Mouse (Mus musculus): ENCODE measurements at regions not wholly inside any gene's neighbourhood (a gene's known extent, or its start where the extent isn't known, plus 50 kb on each side); places are given as distances from the start of the nearest gene placed in this dataset.

DNA sequence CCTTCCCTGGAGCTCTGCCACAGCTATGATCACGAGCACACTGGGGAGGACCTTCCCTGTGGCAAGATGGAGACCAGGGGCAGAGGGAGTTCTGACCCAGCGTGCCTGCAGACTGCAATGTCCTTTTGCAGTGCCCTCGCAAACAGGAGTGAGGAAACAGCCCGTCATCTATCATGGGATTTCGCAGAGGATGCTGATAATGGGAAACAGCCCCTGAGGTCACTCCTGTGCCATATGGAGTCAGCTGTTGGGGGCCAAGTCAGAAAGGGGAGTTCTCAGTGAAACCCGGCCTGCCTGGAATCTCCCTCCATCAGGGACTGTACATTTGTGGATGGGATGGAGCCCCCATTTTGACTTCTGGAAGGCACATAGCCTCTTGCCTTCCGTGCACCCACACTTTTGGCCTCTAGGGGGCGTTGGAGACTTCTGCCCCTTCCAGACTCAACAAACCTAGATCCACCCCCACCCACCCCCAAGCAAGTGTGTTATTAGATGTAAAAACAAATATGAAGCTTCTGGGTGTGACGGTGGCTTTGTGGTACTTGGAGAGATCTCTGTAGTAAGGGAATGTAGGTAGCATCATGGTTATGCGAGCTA lies 98.1 kb downstream of the Kdr start:
- no peak for DNase-seq (ENCODE audit: low read depth, low spot score)

DNA sequence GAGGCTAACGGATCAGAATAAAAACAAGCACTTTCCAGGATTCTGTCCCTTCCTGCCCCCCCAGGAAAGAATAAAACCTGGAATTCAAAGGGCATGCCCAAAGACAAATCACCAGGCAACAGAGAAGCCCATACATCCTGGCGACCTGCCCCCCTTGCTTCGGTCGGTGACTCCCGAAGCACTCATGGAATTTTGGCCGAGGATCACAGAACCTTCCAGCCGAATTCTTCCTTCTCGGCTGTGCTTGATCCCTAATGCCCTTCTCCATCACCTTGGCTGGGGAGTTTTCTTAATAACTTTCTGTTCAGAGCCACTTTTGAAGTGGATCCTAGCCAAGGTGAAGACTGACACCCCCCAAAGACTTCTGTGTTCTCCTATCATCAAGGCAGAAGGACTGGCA lies 99.9 kb downstream of the Kdr start:
- no peak for DNase-seq (ENCODE audit: low read depth, low spot score)

DNA sequence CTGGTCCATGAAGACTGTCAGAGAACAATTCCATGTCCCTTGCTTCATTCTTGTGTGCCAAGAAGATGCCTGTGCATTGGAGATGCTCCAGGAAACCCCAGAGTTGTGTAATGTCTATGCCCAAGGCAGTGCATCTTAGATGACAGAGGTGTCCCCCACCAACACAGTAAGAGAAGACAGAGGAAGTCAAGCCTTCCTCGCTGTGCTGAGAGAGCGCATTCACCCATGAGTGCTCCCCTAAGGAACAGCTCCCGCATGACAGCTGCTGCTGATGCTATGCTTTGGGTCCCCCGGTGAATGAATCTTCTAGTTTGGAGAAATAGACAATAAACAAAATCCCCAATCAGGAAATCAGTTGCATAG lies 100.7 kb downstream of the Kdr start:
- no peak for DNase-seq (ENCODE audit: low read depth, low spot score)

DNA sequence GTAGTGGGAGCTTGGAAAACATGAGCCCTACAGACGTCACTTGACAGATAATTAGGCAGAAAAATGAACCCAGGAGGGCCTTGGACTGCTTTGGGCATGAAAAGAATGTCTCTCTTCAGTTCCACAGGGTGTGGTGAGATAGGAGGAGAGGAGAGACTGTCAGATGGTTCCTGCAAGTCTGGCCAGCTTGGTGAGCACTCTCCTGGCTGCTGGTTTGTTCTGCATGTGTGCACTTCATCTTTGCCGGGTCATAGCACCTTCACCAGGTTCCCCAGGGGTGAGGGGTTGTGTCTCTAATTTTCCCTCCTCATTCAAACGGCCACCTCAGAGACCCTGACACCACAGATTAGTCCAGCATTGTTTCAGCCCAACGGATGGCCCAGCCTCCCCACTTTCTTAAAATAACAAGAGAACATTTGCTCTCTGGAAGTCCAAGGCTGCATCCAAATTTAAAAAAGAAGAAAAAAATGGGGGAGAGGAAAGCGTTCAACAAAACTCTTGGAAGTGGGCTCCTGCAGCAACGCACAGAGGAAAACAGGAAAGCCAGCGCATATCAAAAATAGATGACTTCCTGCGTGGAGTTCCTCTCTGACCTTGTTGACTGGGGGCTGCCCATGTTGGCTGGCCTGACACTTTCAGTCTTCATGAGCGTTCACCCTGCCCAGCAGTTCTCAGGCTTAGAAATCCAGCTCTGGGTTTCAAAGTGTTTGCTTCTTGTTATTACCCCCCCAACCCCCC lies 101.2 kb downstream of the Kdr start:
- DNase-seq (ENCODE audit: low read depth, low spot score) = no peak

DNA sequence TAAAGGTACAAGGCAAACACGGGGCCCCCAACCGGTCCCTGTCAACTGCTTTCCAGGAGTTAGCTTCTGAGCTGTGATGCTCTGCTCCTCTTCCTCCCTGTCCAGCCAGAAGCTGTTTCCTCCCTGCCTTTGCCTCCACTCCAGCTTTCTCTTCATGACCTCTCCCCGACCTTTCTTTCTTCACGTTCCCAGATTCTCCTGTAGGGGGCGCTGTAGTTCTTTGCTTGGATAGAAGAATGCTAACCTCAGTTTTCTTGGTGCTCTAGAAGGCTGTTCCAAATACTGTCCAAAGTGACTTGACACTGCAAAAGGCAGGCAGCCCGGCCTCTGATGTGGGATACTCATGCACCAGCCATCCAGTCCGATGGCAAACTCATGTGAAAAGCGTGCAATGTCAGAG lies 107.1 kb downstream of the Kdr start:
- DNase-seq (ENCODE audit: low read depth, low spot score) = peak; percentile 23

DNA sequence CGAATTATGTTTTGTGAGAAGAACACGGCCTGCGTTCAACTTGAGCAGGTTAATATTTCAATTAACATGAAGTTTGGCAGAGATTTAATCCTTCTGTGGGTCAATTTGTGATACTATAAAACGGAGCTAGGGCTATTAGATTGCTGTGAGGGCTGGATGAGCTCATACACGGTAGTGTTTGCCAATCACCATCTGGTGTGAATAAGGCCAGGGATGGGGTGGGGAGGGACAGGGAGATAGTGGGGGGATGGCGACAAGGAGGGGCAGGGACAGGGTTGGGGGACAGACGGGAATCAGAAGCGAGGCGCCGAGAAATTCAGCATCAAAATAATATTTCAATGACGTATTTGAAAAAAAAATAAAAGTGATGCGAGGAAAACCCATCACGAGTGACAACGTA lies 107.6 kb downstream of the Kdr start:
- no peak for DNase-seq (ENCODE audit: low read depth, low spot score)

DNA sequence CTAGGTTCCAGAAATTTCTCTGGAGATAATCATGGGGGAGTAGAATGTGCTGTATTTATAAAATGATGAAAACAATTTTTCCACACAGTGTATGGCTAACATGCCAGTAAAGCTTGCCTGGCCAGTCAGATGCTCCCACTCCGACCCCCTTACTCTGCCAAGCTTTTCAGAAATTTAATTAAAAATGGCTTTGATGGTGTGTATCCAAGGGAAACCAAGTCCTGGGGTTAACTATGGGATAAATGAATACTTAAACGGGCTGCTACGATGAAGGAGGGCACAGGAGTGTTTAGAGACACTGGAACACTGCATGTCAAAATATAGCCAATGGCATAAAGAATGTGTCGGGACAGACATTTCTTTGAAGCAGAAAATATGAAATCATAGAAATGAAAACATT lies 108.7 kb downstream of the Kdr start:
- DNase-seq (ENCODE audit: low read depth, low spot score) = no peak

DNA sequence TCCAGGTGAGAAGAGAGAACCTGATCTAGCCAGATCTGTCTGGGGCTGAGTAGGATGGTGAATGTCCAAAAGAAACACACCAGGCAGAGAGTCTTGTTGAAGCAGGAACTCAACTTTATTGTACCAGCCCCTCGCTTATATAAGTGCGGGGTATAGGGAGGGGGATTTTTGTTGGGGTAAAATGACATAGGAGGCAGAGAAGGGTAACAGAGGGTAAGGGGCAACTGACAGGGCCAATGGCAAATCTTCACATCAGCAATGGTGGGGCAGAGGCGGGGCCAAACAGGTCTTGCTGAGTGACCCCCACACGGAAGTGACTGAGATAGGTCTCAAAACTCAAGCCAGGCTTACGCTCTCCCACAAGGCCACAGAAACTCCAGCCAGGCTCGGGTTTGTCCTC lies 113.2 kb downstream of the Kdr start:
- no peak for DNase-seq (ENCODE audit: low read depth, low spot score)

DNA sequence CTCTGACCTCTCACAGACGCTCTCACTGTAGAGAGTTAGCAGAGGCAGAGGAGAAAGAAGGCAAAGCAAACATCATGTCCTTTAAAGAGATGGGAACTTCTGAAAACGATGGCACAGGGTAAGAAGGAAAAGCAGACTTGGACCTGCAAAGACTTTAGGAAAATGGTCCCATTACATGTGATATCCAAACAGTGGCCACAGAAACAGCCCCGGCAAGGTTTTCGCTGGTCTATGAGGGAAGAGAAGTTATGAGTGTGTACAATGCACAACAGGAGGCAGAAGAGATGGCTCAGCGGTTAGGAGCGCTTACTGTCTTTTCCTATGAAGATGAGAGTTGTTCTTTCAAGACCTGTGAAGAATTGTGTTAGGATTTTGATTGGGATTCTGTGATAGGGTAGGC lies 114.9 kb downstream of the Kdr start:
- DNase-seq (ENCODE audit: low read depth, low spot score) = no peak

DNA sequence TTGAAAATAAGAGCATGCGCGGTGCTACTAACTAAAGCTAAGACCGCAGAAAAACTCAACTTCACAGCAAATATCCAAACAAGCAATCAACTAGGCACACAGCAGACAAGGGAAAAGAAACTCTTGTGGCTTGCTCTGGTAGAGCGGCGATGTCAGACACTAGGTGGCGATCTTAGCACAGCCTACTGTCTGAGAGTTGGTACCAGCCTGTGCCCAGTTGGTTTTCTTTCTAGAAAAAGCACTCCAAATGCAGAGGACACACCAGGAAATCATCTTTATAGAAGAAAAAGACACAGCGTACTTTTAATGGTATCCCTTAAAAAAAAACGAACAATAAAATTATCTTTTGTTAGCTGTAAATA lies 115.6 kb downstream of the Kdr start:
- DNase-seq (ENCODE audit: low read depth, low spot score) = peak; percentile 31

DNA sequence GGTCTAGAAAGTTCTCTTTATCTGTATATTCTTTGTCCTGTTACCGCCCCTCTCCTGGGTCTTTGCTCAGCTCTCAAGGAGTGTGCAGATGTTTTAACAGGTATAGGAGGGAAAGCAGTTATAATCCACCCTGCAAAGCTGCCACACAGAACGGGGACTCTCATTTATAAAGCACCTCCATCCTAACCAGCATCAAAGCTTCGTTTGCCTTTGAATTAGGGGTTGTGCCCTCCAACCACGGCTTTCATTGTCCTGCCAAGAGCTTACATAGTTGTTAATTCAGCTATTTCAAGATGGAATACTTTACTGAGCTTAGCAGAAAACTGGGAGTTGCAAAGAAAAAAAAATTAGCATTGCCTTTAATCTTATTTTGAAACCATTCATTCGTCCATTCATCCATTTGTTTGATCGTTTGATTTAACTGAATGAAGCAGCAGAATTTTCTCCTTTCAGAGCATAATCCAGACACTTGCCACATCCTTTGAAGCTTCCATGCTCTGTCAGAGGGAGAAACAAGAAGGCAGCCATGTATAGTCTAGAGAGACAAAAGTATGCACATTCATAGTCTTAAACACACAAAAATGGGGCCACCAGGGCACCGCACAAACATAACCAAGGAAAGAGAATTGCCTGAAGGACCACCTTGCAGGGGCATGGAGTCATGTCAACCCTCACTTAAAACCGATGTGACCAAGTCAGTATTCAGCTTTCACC lies 116.2 kb downstream of the Kdr start:
- no peak for DNase-seq (ENCODE audit: low read depth, low spot score)

DNA sequence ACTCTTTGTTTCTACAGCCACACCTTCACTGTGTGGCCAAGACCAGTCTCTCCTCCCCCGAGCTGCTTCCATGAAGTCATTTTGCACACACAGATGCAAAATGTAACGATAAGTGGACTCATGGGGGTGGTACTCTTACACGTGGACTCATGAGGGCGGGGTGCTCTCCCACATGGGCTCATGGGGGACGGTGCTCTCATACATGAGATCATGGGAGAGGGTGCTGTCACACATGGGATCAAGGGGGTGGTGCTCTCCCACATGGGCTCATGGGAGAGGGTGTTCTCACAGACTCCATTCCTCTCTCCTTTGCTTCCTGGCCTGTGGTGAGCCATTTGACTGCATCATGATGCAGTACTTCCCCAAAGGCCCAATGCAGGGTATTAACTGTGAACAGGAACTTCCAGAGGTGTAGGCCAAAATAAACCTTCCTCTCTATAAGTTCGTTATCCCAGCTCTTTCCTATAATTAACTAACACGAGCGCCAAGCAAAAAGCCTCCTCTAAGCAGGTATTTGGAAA lies 118.9 kb downstream of the Kdr start:
- DNase-seq (ENCODE audit: low read depth, low spot score) = no peak

DNA sequence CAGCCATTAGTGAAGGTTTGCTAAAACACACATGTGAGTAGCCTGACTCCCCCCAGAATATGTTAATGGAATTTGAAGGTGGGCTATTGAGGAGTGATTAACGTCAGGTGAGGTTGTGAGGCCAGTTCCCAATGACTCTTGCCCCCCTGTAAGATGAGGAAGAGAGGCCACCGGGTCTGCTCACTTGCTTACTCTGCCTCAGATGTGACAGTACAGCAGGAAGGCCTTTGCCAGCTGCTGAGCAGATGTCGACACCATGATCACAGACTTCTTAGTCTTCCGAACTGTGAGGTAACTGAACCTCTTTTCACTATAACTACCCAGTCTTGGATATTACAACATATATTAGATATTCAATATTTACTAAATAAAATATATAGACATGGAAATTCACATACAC lies 127.4 kb downstream of the Kdr start:
- no peak for DNase-seq (ENCODE audit: low read depth, low spot score)

DNA sequence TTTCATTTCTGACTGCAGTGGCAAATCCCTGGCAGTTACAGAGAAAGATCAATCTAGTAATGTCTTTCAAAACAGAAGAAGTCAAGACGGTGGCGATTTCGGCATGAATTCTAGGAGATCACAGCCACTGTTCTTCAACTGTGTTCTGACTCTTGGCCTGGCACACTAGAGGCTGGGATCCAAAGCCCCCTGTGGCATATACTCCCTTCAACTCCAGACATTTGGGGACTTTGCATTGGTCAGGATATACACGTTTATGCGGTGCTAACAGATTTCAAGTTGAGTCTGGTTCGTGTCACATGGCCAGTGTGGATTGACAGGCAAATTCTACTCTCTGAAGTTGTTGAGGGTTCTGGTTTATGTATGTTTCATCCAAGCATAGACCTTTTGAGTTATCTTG lies 130.3 kb downstream of the Kdr start:
- no peak for DNase-seq (ENCODE audit: low read depth, low spot score)

DNA sequence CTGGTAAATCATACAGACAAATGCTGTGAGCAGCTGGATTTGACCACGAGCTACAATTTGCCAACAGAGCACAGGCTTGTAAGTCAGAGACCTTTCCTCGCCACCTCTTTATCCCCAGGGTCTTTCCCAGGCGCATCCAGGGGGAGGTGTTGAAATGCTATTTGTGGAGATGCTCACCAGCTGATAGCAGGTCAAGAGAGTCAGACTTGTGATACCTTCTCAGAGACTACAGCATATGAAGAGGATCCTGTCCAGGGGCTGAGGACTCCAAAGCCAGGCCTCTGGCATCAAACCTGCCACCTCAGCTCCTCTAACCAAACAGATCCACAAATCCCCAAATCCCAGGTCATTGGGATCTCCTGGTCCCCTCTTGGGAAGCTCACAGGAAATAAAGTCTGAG lies 130.9 kb downstream of the Kdr start:
- DNase-seq (ENCODE audit: low read depth, low spot score) = no peak

DNA sequence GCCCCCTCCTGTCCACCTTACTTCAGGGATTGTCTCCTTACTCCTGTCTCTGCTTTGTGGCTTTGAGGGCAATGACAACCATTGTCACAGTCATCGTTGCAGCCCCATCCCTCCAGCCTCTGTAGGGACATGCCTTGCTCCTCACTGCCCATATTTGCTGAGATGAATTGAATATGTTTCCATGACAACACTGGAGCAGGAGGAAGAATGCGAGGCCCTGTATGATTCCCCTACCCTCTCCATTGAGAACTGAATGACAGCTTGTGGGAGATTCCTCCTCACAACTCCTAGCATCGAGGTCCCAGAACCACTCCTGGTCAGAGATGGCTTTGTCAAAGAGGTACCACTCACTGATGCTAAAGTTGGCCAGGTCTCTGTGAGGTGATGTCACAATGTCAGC lies 132.2 kb downstream of the Kdr start:
- no peak for DNase-seq (ENCODE audit: low read depth, low spot score)

DNA sequence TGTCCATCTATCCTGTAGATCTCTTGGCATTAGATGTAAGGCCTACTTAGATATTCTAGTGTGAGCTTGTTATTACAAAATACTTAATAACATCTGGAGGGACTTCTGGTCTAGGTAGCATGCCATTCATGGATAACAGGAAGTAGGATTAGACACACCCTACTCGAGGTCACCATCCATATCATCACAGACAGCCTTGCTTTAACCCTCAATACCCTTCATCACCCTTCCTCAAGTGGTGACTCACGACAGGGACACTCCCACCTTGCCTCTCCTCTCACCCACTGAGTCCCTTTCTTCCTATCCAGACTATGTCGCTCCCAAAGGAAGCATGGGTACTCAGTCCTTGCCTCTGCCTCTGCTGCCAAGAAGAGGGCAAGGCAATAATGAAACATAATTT lies 134.5 kb downstream of the Kdr start:
- DNase-seq (ENCODE audit: low read depth, low spot score) = no peak

DNA sequence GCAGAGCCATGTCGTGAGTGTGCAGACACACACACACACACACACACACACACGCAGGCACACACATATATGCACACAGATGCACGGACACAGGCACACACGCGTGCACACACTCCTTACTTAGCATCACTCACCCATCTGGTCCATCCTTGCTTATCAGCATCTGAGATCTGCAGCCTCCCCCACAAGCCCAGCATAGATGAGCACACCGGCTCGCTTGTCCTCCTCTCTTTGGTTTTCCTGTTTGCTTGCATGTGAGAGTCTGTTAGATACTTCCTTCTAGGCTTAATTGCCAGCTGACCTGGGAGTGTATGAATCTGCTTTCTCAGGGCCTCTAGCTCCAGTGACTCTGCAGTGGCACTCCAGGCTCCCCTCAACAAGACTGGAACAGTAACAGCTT lies 137.8 kb downstream of the Kdr start:
- DNase-seq (ENCODE audit: low read depth, low spot score) = no peak

DNA sequence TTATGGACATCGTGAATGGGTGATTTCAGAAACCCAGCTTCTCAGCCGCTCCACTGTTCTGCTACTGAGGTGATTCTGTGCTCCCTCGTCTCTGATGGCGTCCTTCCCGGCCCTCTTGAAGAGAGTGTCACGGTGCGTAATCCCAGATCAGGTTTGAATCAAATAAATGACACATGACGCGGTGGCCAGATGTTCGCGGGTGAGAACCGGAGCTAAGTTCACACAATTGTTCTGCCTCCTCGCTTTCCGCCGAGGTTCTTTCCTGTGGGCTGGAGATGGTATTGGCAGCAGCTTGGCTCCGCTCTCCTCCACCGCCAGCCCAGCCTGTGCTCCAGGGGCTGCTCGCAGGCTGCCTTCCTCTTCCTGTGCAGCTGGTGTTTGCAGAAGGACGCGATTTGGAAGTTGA lies 142.7 kb downstream of the Kdr start:
- DNase-seq (ENCODE audit: low read depth, low spot score) = no peak

DNA sequence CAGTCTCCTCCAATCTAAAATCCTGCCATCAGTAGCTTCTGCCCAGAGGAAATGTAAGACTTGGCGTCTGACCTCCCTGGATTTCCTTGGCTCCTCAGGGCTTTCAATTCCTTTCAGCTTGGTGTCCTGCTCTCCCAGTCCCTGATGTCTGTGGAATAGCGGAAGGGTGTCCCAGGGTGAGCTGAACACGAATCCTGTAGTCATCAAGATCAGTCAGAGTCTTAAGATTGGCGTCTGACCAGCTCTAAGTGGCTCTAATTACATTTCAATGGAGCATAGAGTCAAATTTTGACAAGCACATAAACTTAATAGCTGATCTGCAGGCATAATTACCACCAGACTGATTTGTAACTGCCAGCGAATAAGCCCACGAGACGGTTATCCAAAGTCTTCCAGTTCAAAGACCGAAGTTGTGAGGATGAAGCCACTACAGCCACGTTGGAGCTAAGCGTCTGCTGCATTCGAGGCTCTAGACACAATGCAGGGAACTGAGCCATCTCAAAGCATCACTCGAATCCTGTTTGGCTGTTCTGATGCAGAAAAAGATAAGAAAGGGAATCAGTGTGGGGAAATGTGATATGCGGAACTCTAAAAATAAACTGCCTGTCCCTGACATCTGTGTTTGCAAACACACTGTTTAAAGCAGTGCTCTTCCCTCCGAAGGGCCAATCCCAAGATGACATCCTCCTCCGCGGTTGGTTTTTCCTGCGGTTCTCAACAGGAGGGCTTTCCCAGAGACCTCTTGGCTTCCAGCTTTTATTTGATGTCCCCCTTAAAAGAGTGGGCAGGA lies 143.3 kb downstream of the Kdr start:
- no peak for DNase-seq (ENCODE audit: low read depth, low spot score)

DNA sequence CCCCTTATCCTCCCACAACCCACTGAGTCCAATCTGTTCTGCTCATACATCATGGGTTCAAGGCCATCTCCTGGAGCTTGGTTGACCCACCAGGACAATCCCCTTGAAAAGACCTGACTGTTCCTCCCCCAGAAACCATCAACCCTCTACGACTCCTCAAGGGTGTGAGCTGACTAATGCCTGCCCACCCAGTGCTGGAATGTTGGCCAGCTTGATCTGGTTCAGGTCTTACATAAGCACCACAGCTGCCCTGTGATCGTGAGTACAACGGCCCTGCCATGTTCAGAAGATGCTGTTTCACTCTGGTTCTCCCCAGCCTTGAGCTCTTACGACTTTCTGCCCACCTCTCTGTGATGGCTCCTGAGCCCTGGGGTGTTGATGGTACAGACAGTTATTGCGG lies 145.9 kb downstream of the Kdr start:
- DNase-seq (ENCODE audit: low read depth, low spot score) = no peak
